Mouse (Mus musculus) adrenal gland, postnatal 36 days (tissue): Measurements from ENCODE around the gene Cnot3. TPM values are rescaled to one million over a fixed set of nuclear protein-coding genes. Genes with fewer than 3 reads are reported as not detected.
"Not testable (repeated sequence)": the region's sequence is repeated elsewhere in the genome, so short reads cannot be mapped to it uniquely, and the experiment has no call there.

Source experiments
- DNase-seq, 2 experiments: peaks; one replicate each; pipeline ENCODE4 v3.0.0; 2021; ENCODE audit warnings: mixed read lengths in 1 of 2
- microRNA-seq: library from miRNA; unstranded; fragments of <30 nt; microRNA quantifications from one replicate; pipeline ENCODE4 v1.2.0, GENCODE M21; 2021
- total RNA-seq, 2 experiments: library from RNA; stranded (reverse); gene quantifications; 2 replicates each; pipeline ENCODE4 v1.2.3; 2021

Cnot3 gene
- total RNA-seq, 2 experiments from 2014 or later = 47.5 to 47.6 TPM

DNA sequence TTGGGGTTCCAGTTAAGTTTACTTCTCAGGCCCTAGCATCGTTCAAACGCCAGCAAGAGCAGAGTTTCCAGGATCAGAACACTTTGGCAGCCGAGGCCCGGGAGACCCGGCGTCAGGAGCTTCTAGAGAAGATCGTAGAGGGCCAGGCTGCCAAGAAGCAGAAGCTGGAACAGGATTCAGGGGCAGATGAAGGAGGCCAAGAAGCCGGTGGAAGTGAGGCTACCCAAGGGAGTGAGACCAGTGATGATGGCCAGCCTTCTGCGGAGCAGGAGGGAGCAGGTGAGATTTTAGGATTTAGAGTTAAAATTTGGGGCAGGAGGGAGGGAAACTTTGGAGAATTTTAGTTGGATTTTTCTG, 49.9 kb downstream of the Cnot3 start:
- peak; percentile 17 to 25 for DNase-seq

DNA sequence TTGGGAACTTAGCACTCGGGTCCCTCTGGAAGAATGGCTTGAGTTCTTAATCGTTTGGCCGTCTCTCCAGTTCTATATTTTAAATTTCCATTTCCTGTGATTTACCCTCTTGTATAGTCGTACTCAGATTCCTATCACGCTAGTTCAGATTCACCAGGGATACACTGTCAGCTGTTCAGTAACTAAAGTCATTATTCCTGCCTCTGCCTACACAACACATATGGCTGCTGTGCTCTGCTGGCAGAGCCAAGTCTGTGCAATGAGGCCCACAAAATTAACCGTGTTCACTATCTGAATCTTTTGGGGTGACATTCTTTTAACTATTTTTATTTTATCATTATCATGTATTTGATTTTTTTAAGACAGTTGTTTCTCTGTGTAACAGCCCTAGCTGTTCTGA, 53.4 kb downstream of the Cnot3 start:
- DNase-seq = no peak

DNA sequence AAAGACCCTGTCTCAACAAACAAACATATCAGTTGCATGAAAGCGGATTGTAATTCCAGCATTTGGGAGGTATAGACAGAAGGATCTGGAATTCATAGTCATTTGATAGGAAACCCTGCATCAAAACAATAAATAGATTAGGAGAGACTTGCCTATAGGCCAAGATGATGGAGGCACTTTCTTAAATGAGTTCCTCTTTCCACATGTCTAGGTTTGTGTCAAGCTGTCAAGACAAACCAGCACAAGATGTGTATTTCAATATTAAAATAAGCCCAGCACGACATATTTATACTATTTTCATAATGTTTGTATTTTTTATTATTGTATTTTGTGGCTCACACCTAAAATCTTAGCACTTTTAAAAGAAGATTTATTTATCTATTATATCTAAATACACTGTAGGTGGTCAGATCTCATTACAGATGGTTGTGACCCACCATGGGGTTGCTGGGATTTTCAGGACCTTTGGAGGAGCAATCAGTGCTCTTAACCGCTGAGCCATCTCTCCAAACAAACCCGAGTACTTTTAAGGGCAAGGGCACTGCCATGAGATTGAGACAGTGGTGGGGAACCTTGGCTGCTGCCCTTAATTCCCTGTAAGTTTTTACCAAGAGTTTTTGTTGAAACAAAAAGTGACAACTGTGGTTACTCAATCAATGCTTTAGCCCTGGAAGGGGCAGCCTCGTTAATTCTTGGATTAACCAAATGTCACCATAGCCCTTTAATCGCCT, 58.2 kb downstream of the Cnot3 start:
- DNase-seq = peak in 1 of 2 experiments; percentile 19

DNA sequence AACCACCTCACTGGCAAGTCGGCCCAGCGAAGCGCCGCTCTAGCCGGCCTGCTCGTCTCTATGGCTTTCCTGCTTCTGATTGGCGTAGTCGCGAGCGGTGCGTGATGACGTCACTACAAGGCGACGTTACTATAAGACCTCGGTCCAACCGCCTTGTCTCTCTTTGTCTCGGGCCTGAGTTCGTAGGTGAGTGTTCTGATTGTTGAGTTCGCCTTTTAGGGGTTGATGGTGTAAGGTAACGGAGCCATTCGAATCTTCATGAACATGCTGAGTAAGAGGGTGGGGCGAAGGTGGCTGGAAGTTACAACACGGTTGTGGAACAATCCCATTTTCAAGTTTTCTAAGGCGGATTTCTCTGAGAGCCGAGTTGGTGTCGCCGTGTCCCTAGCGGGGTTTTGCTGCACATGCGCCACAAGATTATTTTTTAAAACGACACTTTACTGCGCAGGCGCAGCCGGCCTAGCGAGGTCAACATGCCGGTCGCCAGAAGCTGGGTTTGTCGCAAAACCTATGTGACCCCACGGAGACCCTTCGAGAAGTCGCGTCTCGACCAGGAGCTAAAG, 58.9 kb downstream of the Cnot3 start, which contains the start of gene Rps9:
Gene Rps9 (plus strand): TSS at position 115 of the 563 bp plus-strand sequence.
- DNase-seq = peak; percentile 96

DNA sequence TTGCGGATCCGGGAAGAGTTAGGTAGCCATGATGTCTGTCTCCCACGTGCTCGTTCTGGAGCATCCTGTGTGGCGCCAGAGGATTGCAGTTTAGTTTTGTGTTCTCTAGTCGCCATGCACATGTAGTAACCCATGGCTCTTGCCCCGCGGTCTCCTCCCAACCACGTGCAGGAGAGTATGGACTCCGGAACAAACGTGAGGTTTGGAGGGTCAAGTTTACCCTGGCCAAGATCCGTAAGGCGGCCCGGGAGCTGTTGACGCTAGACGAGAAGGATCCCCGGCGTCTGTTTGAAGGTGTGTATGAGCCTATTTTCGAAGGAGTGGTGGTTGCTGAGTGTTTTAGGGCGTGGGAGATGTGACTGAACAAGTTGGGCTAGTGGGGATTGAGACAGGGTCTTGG, 59.4 kb downstream of the Cnot3 start:
- DNase-seq = no peak

DNA sequence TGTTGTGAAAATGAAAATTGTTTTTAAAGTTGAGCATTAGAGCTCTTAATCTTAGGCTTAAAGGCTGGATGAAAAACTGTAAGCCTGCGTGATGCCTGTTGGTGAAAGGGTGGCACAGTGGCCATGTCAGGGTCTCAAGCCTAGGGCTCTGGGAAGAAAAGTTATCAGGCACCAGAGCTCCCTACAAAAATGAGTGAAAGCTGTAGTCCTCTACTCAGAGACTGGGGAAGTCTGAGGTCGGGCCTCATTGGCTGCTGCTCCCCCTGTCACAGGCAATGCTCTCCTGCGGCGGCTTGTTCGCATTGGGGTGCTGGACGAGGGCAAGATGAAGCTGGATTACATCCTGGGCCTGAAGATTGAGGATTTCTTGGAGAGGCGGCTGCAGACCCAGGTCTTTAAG, 60.4 kb downstream of the Cnot3 start:
- peak in 1 of 2 experiments; percentile 27 for DNase-seq

DNA sequence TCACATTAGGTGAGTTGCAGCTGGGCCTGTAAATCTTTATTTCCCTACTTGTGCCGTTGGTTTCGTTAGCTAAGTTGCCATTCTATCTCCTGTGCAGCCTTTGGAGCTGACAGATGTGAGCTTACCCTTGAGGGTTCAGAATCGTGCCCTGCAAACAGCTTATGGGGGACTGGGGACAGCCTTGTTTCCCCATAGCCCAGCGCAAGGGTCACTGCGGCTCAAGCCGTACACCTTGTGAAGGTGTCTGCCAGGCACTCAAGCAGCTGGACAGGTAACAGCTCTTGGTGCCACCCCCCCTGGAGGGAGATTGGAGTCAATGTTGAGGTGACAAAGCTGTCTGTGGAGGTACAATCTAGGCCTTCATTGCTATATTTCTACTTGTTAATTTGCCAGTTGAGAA, 60.8 kb downstream of the Cnot3 start:
- DNase-seq = no peak

DNA sequence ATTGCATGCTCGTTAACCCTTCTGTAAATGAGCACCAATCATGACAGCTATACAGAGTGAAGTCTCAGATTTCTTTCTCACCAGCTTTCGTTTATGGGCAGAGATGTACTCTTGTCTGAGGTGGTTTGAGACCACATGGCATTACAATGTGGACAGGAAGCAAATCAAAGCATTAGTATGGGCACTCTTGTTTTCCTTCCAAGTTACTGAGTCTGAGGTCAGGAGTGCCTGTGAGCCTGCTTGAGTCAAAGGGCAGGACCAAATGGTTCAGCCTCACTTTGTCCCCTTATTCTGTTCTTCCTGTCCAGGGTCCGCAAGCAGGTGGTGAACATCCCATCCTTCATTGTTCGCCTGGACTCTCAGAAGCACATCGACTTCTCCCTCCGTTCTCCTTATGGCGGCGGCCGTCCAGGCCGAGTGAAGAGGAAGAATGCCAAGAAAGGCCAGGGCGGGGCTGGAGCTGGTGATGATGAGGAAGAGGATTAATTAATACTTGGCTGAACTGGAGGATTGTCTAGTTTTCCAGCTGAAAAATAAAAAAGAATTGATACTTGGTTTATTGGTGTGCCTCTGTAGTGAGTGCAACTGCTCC, 61.4 kb downstream of the Cnot3 start:
- DNase-seq = no peak

DNA sequence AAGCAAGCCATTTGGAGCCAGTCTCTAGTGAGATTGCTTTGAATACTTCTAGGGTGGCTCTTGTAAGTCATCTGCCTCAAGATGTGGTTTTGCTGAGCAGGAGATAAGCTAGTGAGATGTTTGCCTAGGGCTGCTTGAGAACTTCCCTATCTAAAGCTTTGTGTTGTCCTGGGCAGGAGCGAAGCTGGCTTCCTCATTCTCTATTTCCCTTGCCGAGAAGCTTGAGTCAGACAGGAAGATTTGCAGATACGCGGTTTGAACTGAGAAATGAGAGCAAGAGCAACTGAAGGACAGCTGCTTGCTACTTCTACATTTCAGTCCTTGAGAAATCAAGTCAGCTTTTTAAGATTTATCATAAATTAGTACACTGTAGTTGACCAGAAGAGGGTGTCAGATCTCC, 62.0 kb downstream of the Cnot3 start:
- no peak for DNase-seq

DNA sequence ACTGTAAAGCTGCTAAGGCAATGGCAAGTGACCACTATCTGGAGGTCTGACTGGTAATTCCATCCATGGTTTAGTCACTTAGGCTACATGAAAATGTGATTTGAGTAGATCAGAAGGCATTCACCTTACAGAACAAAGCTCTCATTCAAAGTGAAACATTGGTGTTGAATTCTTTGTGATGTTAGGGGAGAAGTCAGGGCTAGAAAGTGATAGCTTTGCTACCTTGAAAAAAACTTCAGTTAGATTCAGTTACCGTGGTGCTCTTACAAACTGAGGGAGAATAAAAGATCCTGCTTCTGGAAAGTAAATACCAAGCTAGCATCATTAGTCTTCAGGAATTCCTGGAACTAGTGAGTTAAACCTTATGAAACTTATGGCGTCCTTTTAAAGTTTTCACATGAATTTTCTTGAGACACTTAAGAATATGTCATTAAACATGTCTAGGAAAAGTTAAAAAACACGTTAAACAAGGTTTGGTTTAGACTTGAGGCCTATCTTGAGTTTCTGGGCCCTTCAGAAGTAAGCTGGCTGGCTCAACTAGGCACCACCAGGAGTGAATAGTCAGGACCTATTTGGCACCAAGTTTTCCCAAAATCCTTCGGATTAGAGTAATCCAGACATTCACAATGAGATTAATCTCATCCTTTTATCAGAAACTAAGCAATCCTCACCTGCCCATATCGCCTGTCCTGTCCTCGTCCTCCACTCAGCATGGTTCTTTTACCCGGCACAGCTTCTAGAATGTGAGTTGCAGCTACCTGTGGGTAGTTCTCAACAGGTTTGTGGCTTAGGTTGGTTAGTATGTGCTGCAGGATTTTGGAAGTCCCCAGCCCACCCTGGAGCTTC, 62.7 kb downstream of the Cnot3 start:
- no peak for DNase-seq

DNA sequence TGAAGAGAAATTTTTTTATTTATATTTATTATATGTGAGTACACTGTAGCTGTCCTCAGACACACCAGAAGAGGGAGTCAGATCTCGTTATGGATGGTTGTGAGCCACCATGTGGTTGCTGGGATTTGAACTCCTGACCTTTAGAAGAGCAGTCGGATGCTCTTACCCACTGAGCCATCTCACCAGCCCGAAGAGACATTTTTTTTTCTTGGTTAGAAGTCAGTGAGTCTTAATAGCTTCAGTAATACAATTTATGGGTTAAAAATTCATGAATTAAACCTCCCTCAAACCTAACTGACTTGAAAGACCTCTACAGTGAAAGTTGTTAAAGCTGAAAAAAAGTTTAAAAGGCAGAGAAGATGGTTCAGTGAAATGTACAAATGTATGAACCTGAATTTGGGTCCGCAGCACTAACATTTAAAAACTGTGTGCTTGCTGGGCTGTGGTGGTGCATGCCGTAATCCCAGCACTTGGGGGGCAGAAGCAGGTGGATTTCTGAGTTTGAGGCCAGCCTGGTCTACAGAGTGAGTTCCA, 63.4 kb downstream of the Cnot3 start:
- DNase-seq = not testable (repeated sequence)

DNA sequence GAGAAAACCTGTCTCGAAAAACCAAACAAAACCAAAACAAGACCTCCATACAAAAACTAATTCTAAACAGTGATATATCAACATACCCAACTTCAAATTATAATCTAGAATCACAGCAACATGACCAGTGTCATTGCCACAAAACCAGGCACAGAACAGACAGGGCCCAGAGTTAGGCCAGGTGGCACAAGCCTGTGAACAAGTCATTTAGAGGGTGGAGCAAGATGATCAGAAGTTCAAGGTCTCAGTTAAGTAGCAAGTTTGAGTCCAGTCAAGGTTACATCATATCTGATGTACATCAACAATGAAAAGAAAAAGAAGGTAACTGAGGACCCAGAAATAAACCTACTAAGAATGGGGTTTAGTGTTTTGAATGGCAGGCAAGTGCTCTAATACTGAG, 63.9 kb downstream of the Cnot3 start:
- DNase-seq = no peak

Small RNAs within 50 kb of the gene (microRNA-seq; reads per million reads assigned to microRNA genes)
- 2.7 reads per million, percentile 5 among the genes with 10 or more reads in this experiment for gene Mir3572

Other genes with a start within 250 kb of the Cnot3 start
- not detected for gene Cacng6, start 221.1 kb upstream of the Cnot3 start, total RNA-seq
- 1 to 10 TPM; 1.2 to 1.8 TPM for gene Tarm1, start 142.6 kb upstream of the Cnot3 start, total RNA-seq
- not detected for gene Oscar, start 29.1 kb upstream of the Cnot3 start, total RNA-seq
- 100 to 1,000 TPM; 710 to 713 TPM for gene Ndufa3, start 27.9 kb upstream of the Cnot3 start, total RNA-seq
- 10 to 100 TPM; 26.3 to 29.6 TPM for gene Tfpt, start 15.3 kb upstream of the Cnot3 start, total RNA-seq
- 10 to 100 TPM; 44.8 to 49.5 TPM for gene Prpf31, start 15.3 kb upstream of the Cnot3 start, total RNA-seq
- gene Leng1, start 20.6 kb downstream of the Cnot3 start, total RNA-seq = 10 to 100 TPM; 14.0 to 15.0 TPM
- 10 to 100 TPM in 1 of 2 experiments, 1 to 10 TPM in 1; 8.7 to 11.6 TPM for gene Tmc4, start 32.3 kb downstream of the Cnot3 start, total RNA-seq
- 100 to 1,000 TPM in 1 of 2 experiments, 10 to 100 TPM in 1; 99.5 to 113 TPM for gene Tsen34, start 47.6 kb downstream of the Cnot3 start, total RNA-seq
- gene Mboat7, start 48.3 kb downstream of the Cnot3 start, total RNA-seq = 10 to 100 TPM; 62.4 to 66.6 TPM
- 1,000 to 10,000 TPM; 1,002 to 1,021 TPM for gene Rps9, start 58.7 kb downstream of the Cnot3 start, total RNA-seq
- 1 to 10 TPM; 1.8 to 2.6 TPM for gene Pirb, start 75.1 kb downstream of the Cnot3 start, total RNA-seq
- under 1 TPM in 1 of 2 experiments, not detected in 1; 0.26 TPM for gene Gm15448, start 180.4 kb downstream of the Cnot3 start, total RNA-seq
- gene Pira2, start 199.8 kb downstream of the Cnot3 start, total RNA-seq = under 1 TPM; 0.10 to 0.26 TPM